Mouse (Mus musculus) midbrain, embryonic 16.5 days (tissue): ENCODE measurements around the gene Wdr72. TPM values are rescaled to one million over a fixed set of nuclear protein-coding genes. Genes with fewer than 3 reads are reported as not detected.

ENCODE experiments used
- ATAC-seq: fragments of 200-750 bp; cut with Nextera tagmentation; 2 replicates; pipeline ENCODE4 v1.8.0; 2017; ENCODE audit warnings: moderate TSS enrichment
- H3K27ac ChIP-seq: fragments of 300-500 bp; sonication (generic); 2 replicates; pipeline ENCODE4 v1.5.1; 2014; ENCODE audit warnings: mild to moderate bottlenecking, low read length, mixed read lengths
- H3K27me3 ChIP-seq: fragments of 300-500 bp; sonication (generic); 2 replicates; pipeline ENCODE4 v1.6.1; 2014; ENCODE audit warnings: low read depth, low read length, mixed read lengths; ENCODE audit not compliant: control insufficient read depth, insufficient read depth
- H3K36me3 ChIP-seq: fragments of 300-500 bp; sonication (generic); 2 replicates; pipeline ENCODE4 v1.6.1; 2014; ENCODE audit warnings: mild to moderate bottlenecking, low read length, moderate library complexity, mixed read lengths; ENCODE audit not compliant: control insufficient read depth, insufficient read depth
- H3K4me1 ChIP-seq: fragments of 300-500 bp; sonication (generic); 2 replicates; pipeline ENCODE4 v1.6.1; 2014; ENCODE audit warnings: mild to moderate bottlenecking, low read length, mixed read lengths; ENCODE audit not compliant: control insufficient read depth, insufficient read depth
- H3K4me2 ChIP-seq: fragments of 300-500 bp; sonication (generic); 2 replicates; pipeline ENCODE4 v1.6.1; 2014; ENCODE audit warnings: mild to moderate bottlenecking, low read length, mixed read lengths
- H3K4me3 ChIP-seq: fragments of 300-500 bp; sonication (generic); 2 replicates; pipeline ENCODE4 v1.5.1; 2014; ENCODE audit warnings: low read depth, mild to moderate bottlenecking, low read length, moderate library complexity, mixed read lengths
- H3K9ac ChIP-seq: fragments of 300-500 bp; sonication (generic); 2 replicates; pipeline ENCODE4 v1.6.1; 2014; ENCODE audit warnings: low read depth, low read length, mixed read lengths
- H3K9me3 ChIP-seq: fragments of 300-500 bp; sonication (generic); replicated peaks from 2 replicates; pipeline ENCODE4 v1.6.1; 2014; ENCODE audit warnings: mild to moderate bottlenecking, low read length, mixed read lengths; ENCODE audit not compliant: control insufficient read depth, poor library complexity, severe bottlenecking
- WGBS: fragments of 180-500 bp; shearing (Covaris S2); extraction: QIAGEN DNeasy Blood & Tissue Kit; methylation state at CpG from one replicate; pipeline ENCODE4 v1.1.7; 2014; 5-methylcytosine and 5-hydroxymethylcytosine counted together
- polyA plus RNA-seq: library from polyadenylated mRNA; unstranded; fragments of >200 nt; fragmentation: Nextera tagmentation; extraction: Ambion mirVana; gene quantifications from 2 replicates; pipeline ENCODE4 v1.2.1, GENCODE M21; 2015

Wdr72 gene
- polyA plus RNA-seq, 1 experiment from 2014 or later = 0.43 TPM

DNA sequence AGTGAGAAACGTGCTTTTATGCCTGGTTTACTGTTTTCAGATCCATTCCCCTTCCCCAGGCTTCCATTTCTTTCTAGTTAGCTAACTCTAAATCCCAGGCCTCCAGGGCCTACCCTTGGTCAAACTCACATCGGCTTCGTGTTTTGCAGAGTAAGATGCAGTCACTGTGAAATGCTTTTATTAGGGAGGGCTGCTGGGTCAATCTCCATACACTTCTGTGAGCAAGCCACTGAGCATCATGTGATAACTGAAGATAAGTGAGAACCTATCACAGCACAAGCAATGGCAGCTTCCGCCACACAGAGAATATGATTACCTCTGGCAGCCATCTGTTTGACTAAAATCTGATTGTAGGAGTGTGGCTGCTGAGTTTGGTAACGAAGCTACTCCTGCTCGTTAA is 59.7 kb downstream of the Wdr72 start:
- Histone ChIP-seq H3K4me1 (no peaks in the 10 kb centered on the region; the same call in 1 of the 2 replicates), H3K4me2 (no peak overlapping the region), H3K27me3 (no peaks in the 10 kb centered on the region; the same call in 1 of the 2 replicates), H3K9ac (no peak overlapping the region), H3K27ac (no peak overlapping the region), H3K36me3 (no peaks in the 10 kb centered on the region), H3K4me3 (no peak overlapping the region), H3K9me3 (no peaks in the 10 kb centered on the region)
- WGBS = 48% methylated on average over 6 of the region's 6 CpGs
- no peak for ATAC-seq

DNA sequence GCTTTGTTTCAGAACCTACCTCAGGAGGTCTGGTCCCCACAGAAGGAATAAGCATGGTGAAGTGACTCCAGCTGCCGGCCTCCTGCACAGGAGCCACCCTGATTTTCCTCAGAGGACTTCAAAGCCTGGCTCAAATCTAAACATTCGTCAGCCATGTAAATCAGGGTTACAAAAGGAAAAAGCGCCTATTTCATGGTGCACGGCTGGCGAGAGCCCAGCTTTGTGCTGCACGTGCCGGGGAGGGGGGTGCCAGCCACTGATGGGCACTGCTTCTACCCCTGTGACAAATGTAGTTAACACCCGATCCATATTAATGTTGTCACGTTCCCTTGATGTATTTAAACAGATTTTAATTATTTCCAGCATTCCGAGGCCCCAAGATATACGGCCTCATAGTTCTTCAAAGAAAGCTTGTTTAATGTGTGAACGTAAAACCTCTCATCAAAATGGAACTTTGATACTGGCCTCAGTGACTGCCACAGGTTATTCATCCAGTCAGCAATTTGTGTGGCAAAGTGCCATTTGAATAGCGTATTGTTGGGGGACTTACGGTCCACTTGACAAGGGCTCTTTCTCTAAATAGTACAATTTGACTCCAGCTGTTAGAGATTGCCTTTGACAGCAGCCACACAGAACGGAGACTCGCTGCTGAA is 76.7 kb downstream of the Wdr72 start:
- Histone ChIP-seq H3K27ac (no peak overlapping the region), H3K27me3 (peaks cover 15% of the 10 kb centered on the region), H3K9me3 (no peaks in the 10 kb centered on the region), H3K36me3 (no peaks in the 10 kb centered on the region), H3K4me3 (peak overlapping the region; percentile 12; the same call in 1 of the 2 replicates), H3K4me1 (peaks cover 10% of the 10 kb centered on the region), H3K4me2 (peak overlapping the region; percentile 50), H3K9ac (no peak overlapping the region)
- 5% methylated on average over 16 of the region's 16 CpGs for WGBS
- ATAC-seq = peak; percentile 81

DNA sequence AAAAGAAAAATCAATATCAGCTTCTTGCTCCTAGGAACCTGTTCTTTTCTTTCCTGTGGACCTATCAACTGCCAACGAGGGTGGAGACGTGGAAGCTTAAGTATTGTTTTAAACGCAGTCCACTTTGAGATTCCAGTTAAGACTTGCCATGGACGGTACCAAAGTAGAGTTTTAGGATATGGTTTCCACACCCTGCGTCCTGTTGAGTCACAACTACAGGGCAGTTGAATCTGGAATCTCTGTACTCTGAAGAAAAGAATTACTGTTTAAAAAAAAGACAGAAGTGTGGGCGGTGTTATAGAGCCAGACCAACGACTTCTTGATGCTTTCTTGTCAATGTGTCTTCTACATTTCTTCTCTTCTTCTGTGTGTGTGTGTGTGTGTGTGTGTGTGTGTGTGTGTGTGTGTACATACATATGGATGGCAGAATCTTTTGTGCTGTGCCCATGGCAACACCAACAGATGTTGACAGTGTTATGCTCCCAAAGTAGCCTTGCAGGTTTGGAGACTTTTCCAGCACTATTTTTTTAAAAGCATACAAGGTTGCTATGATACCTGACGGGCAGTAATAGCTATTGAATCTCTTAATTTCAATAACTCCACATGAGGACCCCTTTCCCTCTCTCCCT is 77.4 kb downstream of the Wdr72 start:
- H3K4me2 ChIP-seq = peak overlapping the region; percentile 50
- no peaks in the 10 kb centered on the region for H3K36me3 ChIP-seq
- no peak overlapping the region for H3K4me3 ChIP-seq
- ATAC-seq = no peak
- no peak overlapping the region for H3K9ac ChIP-seq
- H3K4me1 ChIP-seq = peaks cover 10% of the 10 kb centered on the region
- H3K9me3 ChIP-seq = no peaks in the 10 kb centered on the region
- no peak overlapping the region for H3K27ac ChIP-seq
- H3K27me3 ChIP-seq = peaks cover 18% of the 10 kb centered on the region
- 13% methylated on average over 8 of the region's 8 CpGs for WGBS

- no peak for ATAC-seq
- Histone ChIP-seq H3K4me3 (no peak overlapping the region), H3K9ac (no peak overlapping the region), H3K27me3 (peaks cover 8% of the 10 kb centered on the region), H3K27ac (no peak overlapping the region), H3K36me3 (no peaks in the 10 kb centered on the region), H3K4me2 (no peak overlapping the region), H3K9me3 (no peaks in the 10 kb centered on the region), H3K4me1 (no peaks in the 10 kb centered on the region)
- 50% methylated on average over 2 of the region's 2 CpGs for WGBS
Observed at GRCm38 (mm10) chr9:74194898-74195297, 84.7 kb downstream of the Wdr72 start.

GRCm38 (mm10) chr9:74228272-74228671 is 118.1 kb downstream of the Wdr72 start:
- ATAC-seq = no peak
- Histone ChIP-seq H3K9ac (no peak overlapping the region), H3K4me3 (no peak overlapping the region), H3K27ac (no peak overlapping the region), H3K4me2 (no peak overlapping the region), H3K36me3 (no peaks in the 10 kb centered on the region), H3K4me1 (no peaks in the 10 kb centered on the region), H3K27me3 (no peaks in the 10 kb centered on the region), H3K9me3 (no peaks in the 10 kb centered on the region)
- WGBS = 76% methylated on average over 6 of the region's 6 CpGs

GRCm38 (mm10) chr9:74241292-74241691 is 131.1 kb downstream of the Wdr72 start:
- WGBS = 64% methylated on average over 5 of the region's 5 CpGs
- Histone ChIP-seq H3K4me2 (no peak overlapping the region), H3K36me3 (no peaks in the 10 kb centered on the region), H3K9me3 (no peaks in the 10 kb centered on the region), H3K4me3 (no peak overlapping the region), H3K27me3 (no peaks in the 10 kb centered on the region), H3K27ac (no peak overlapping the region), H3K9ac (no peak overlapping the region), H3K4me1 (no peaks in the 10 kb centered on the region)
- no peak for ATAC-seq

DNA sequence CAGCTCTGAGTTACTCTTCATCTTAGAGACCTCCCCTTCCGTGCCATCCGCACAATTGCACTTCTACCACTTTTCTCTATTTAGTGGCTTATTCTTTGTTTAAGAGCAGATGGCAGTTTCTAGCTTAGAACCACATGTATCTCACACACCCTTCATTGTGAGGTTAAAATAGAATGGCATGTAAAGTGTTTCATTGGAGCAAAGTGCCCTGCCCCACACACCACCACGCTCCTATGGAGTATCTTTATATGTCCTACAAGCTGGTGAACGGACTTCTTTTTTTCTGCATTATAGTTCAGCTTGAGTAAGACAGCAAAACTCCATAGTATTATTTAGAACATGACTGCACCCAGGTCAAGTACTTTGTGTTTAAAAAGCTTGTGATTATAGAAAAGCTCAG is 137.9 kb downstream of the Wdr72 start:
- Histone ChIP-seq H3K27ac (no peak overlapping the region), H3K27me3 (no peaks in the 10 kb centered on the region), H3K9ac (no peak overlapping the region), H3K4me2 (no peak overlapping the region), H3K9me3 (no peaks in the 10 kb centered on the region), H3K36me3 (no peaks in the 10 kb centered on the region), H3K4me3 (no peak overlapping the region), H3K4me1 (no peaks in the 10 kb centered on the region)
- no peak for ATAC-seq
- 78% methylated on average over 4 of the region's 4 CpGs for WGBS

DNA sequence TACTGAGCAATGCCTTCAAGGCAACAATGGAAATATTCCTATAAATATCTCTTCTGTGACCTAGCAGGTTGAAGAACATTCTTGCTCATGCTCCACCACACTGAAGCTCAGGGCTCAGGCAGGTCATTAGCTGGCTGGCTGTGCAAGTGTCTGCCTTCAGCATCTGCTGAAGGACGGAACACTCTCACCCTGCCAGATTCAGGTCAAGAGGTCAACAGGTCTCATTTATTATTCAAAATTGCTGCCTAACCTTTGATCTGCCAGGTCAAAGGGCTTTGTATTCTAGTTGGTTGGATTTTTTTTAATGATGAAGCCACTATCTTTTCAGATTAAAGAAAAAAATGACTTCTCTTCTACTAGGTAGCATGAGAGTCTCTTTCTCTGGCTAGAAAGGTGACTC is 139.3 kb downstream of the Wdr72 start:
- no peak for ATAC-seq
- no peak overlapping the region for H3K4me3 ChIP-seq

GRCm38 (mm10) chr9:74250522-74250921 is 140.4 kb downstream of the Wdr72 start:
- no peaks in the 10 kb centered on the region for H3K4me1 ChIP-seq
- no peak overlapping the region for H3K27ac ChIP-seq
- H3K27me3 ChIP-seq = no peaks in the 10 kb centered on the region
- no peaks in the 10 kb centered on the region for H3K9me3 ChIP-seq
- no peaks in the 10 kb centered on the region for H3K36me3 ChIP-seq
- H3K4me3 ChIP-seq = no peak overlapping the region
- no peak overlapping the region for H3K4me2 ChIP-seq
- H3K9ac ChIP-seq = no peak overlapping the region
- 47% methylated on average over 1 of the region's 1 CpGs for WGBS
- ATAC-seq = no peak

More for the DNA sequence above, 139.3 kb downstream of the Wdr72 start:
- Histone ChIP-seq H3K27me3 (no peaks in the 10 kb centered on the region), H3K4me1 (no peaks in the 10 kb centered on the region), H3K9ac (no peak overlapping the region), H3K36me3 (no peaks in the 10 kb centered on the region), H3K27ac (no peak overlapping the region), H3K9me3 (no peaks in the 10 kb centered on the region), H3K4me2 (no peak overlapping the region)
- 34% methylated on average over 1 of the region's 1 CpGs for WGBS
